Mouse (Mus musculus) MEL (cell line): Measurements from ENCODE around the gene Figla.

Source experiments
- CHD1 ChIP-seq: IDR thresholded peaks from 2 replicates; pipeline ENCODE4 v1.6.1; 2012; ENCODE audit warnings: low read depth, mild to moderate bottlenecking, inconsistent platforms, low read length, improper control_type of control experiment
- CTCF ChIP-seq, 3 experiments: IDR thresholded peaks in 2 of 3; conservative IDR thresholded peaks in 1 of 3; 2 replicates each; pipeline ENCODE4 v1.5.1; 2011 to 2012; ENCODE audit warnings: low read length in 3 of 3, low read depth in 2 of 3, mild to moderate bottlenecking in 2 of 3, improper control_type of control experiment in 1 of 3, inconsistent platforms in 1 of 3, mixed read lengths in 1 of 3, moderate library complexity in 1 of 3; ENCODE audit not compliant: control insufficient read depth in 1 of 3, insufficient read depth in 1 of 3, poor library complexity in 1 of 3, severe bottlenecking in 1 of 3
- JUND ChIP-seq: IDR thresholded peaks from 2 replicates; pipeline ENCODE4 v1.6.1; 2011; ENCODE audit warnings: low read depth, mild to moderate bottlenecking, improper control_type of control experiment, low read length
- NELFE ChIP-seq: IDR thresholded peaks from 2 replicates; pipeline ENCODE4 v1.6.1; 2011; ENCODE audit warnings: low read depth, low read length, improper control_type of control experiment
- NRF1 ChIP-seq: IDR thresholded peaks from 2 replicates; pipeline ENCODE4 v1.6.1; 2014; ENCODE audit warnings: low read depth, mild to moderate bottlenecking, inconsistent platforms, low read length, improper control_type of control experiment, moderate library complexity; ENCODE audit not compliant: poor library complexity, insufficient read depth, severe bottlenecking
- POLR2A ChIP-seq, 2 experiments: IDR thresholded peaks; 2 replicates each; pipeline ENCODE4 v1.6.1; 2011 to 2012; ENCODE audit warnings: low read length in 2 of 2, mild to moderate bottlenecking in 2 of 2, control low read depth in 1 of 2, improper control_type of control experiment in 1 of 2, low read depth in 1 of 2, moderate library complexity in 1 of 2; ENCODE audit not compliant: control insufficient read depth in 1 of 2, insufficient read depth in 1 of 2, poor library complexity in 1 of 2
- POLR2AphosphoS2 ChIP-seq: IDR thresholded peaks from 2 replicates; pipeline ENCODE4 v1.6.1; 2011; ENCODE audit warnings: low read length, improper control_type of control experiment
- RCOR1 ChIP-seq: IDR thresholded peaks from 2 replicates; pipeline ENCODE4 v1.6.1; 2012; ENCODE audit warnings: low read depth, mild to moderate bottlenecking, inconsistent platforms, low read length, improper control_type of control experiment
- UBTF ChIP-seq: IDR thresholded peaks from 2 replicates; pipeline ENCODE4 v1.6.1; 2012; ENCODE audit warnings: low read depth, mild to moderate bottlenecking, inconsistent platforms, low read length, improper control_type of control experiment, moderate library complexity, borderline replicate concordance; ENCODE audit not compliant: insufficient read depth
- ZC3H11A ChIP-seq: IDR thresholded peaks from 2 replicates; pipeline ENCODE4 v1.6.1; 2012; ENCODE audit warnings: low read depth, mild to moderate bottlenecking, inconsistent platforms, low read length, improper control_type of control experiment
- ZKSCAN1 ChIP-seq: IDR thresholded peaks from 2 replicates; pipeline ENCODE4 v1.6.1; 2012; ENCODE audit warnings: low read depth, mild to moderate bottlenecking, inconsistent platforms, low read length, improper control_type of control experiment, moderate library complexity

DNA sequence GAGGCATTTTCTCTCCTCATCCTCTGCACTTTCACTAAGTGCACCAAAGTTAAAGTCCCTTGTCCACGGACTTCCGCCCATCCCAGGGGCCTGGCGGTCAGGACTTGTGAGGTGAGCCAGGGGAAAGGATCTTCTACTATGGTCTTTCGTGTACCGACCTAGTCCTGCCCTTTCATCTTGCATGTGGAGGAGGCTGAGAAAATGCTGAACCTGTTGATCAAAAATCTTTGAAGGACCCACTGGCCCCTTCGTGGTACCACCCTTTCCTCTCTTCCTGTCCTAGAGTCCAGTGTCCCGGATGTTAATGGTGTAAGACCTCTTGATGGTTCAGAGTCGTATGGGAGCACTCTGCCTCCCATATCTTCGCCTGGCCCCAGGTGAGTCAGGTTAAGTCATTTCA is at the start of gene Figla:
- TF ChIP-seq ZC3H11A (no peak), ZKSCAN1 (no peak), CTCF (IDR thresholded peaks at IDR 0.05 in 2 of 3, conservative IDR thresholded peaks at IDR 0.05 in 1 of 3; ENCODE audit: control insufficient read depth in 1 of 3, insufficient read depth in 1 of 3, low read depth in 2 of 3, low read length in 3 of 3, poor library complexity in 1 of 3, severe bottlenecking in 1 of 3) (no peak), POLR2A (IDR thresholded peaks at IDR 0.05; ENCODE audit: control insufficient read depth in 1 of 2, insufficient read depth in 1 of 2, low read depth in 1 of 2, low read length in 2 of 2, poor library complexity in 1 of 2) (no peak), CHD1 (no peak), UBTF (no peak), JUND (no peak), NRF1 (no peak), POLR2AphosphoS2 (no peak), RCOR1 (no peak), NELFE (no peak)
